ENCODE assay signal across 28 mouse cellular contexts in the genomic region with DNA sequence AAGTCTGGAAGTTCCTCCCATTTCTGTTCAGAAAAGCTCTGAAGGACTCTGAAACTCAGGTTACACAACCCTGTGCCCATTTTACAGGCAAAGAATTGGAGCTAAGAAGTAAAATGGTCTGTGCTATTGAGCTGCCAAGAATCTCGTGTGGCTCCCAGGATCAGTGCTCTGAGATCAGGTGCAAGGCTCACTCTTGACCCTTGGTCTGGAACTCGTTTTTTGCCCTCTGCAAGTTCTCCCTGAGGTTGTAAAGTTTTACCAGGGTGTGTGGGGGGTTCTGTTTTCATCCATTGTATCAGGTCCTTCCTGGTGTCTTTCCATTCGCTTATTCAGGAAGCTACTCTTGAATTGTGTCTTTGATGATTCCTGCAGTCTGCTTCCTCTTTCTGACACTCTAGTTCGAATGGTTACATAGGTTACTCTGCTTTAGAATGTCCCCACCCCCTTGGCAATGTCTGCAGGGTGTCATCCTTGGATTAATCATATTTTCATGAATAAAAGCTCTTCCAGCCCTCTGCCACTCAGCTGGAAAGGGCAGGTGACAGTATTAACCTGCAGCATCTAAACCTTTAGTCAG. TPM values are rescaled to one million over a fixed set of nuclear protein-coding genes. Genes with fewer than 3 reads are reported as not detected.
DNase-seq lines count a peak whose midpoint lies in the region; ATAC-seq and TF ChIP-seq lines count a peak whose summit lies in the region.
"Had no signal": no experiment of that assay in that cellular context is flagged by ENCODE, and none has a peak within 500 bp of the region (broad histone marks: within the 10 kb centered on the region; RNA-seq: fewer than 3 reads in every experiment).

No protein-coding gene starts in this region.

- H3K4me2 ChIP-seq in kidney, embryonic 15.5 days: no peak overlapping the region
- no peak overlapping the region for H3K4me2 ChIP-seq in intestine, postnatal 0 days (replicated peaks; ENCODE audit: low read depth)
- H3K4me2 ChIP-seq in hindbrain, embryonic 12.5 days (replicated peaks): no peak overlapping the region
- H3K4me2 ChIP-seq: embryonic facial prominence, embryonic 13.5 days; forebrain, embryonic 15.5 days; heart, embryonic 13.5 days; liver, embryonic 15.5 days; lung, embryonic 14.5 days; midbrain, embryonic 12.5 days; neural tube, embryonic 12.5 days had no signal

- intact Hi-C loops in heart, postnatal 25 days (cut with DNase I): no loop called here

- H3K27ac ChIP-seq in kidney, embryonic 15.5 days: no peak overlapping the region
- no peak overlapping the region for H3K27ac ChIP-seq in intestine, postnatal 0 days (ENCODE audit: low read depth, low read length)
- H3K27ac ChIP-seq in hindbrain, embryonic 12.5 days: no peak overlapping the region
- H3K27ac ChIP-seq: embryonic facial prominence, embryonic 13.5 days; forebrain, embryonic 10.5 days; forebrain, embryonic 15.5 days; gastrocnemius, adult 2 months; heart, embryonic 13.5 days; kidney, postnatal 0 days; liver, embryonic 15.5 days; midbrain, embryonic 12.5 days; neural tube, embryonic 12.5 days had no signal

- no peaks in the 10 kb centered on the region for H3K9me3 ChIP-seq in kidney, embryonic 15.5 days (replicated peaks)
- no peaks in the 10 kb centered on the region for H3K9me3 ChIP-seq in intestine, postnatal 0 days (ENCODE audit: control insufficient read depth)
- H3K9me3 ChIP-seq in hindbrain, embryonic 12.5 days (replicated peaks): no peaks in the 10 kb centered on the region
- H3K9me3 ChIP-seq: embryonic facial prominence, embryonic 13.5 days; forebrain, embryonic 10.5 days; forebrain, embryonic 15.5 days; heart, embryonic 13.5 days; liver, embryonic 15.5 days; midbrain, embryonic 12.5 days; neural tube, embryonic 12.5 days had no signal

- no peak for ATAC-seq in kidney, embryonic 15.5 days (replicated peaks; ENCODE audit: low FRiP score)
- peak; percentile 84 for ATAC-seq in common myeloid progenitor, adult 5-6 weeks (replicated peaks; ENCODE audit: low read depth, poor library complexity, severe bottlenecking)
- ATAC-seq in intestine, postnatal 0 days: peak; percentile 41; the same call in 1 of the 2 replicates
- no peak for ATAC-seq in hindbrain, embryonic 12.5 days (ENCODE audit: low FRiP score)
- ATAC-seq: forebrain, embryonic 15.5 days; Patski had no signal

- H3K4me1 ChIP-seq in kidney, embryonic 15.5 days: peaks cover 3% of the 10 kb centered on the region
- no peaks in the 10 kb centered on the region for H3K4me1 ChIP-seq in intestine, postnatal 0 days (replicated peaks; ENCODE audit: control insufficient read depth, insufficient read depth, low read length)
- peaks cover 2% of the 10 kb centered on the region; the same call in 1 of the 2 replicates for H3K4me1 ChIP-seq in hindbrain, embryonic 12.5 days
- H3K4me1 ChIP-seq: neural tube, embryonic 12.5 days had no signal

- no peak overlapping the region for H3K9ac ChIP-seq in kidney, embryonic 15.5 days
- no peak overlapping the region for H3K9ac ChIP-seq in intestine, postnatal 0 days (ENCODE audit: low read depth, low read length)
- H3K9ac ChIP-seq in hindbrain, embryonic 12.5 days: no peak overlapping the region
- H3K9ac ChIP-seq: embryonic facial prominence, embryonic 13.5 days; forebrain, embryonic 15.5 days; heart, embryonic 13.5 days; liver, embryonic 15.5 days; lung, embryonic 14.5 days; midbrain, embryonic 12.5 days; neural tube, embryonic 12.5 days had no signal

- WGBS in kidney, embryonic 15.5 days: 31% methylated on average over 4 of the region's 4 CpGs
- 16% methylated on average over 4 of the region's 4 CpGs for WGBS in intestine, postnatal 0 days
- WGBS in hindbrain, embryonic 12.5 days: 52% methylated on average over 4 of the region's 4 CpGs

- H3K27me3 ChIP-seq in kidney, embryonic 15.5 days: 0 out of 2 replicates have a peak, but pooled peaks cover 2% of the 10 kb centered on the region
- no peaks in the 10 kb centered on the region for H3K27me3 ChIP-seq in intestine, postnatal 0 days (replicated peaks; ENCODE audit: control insufficient read depth, insufficient read depth, low read length)
- H3K27me3 ChIP-seq in hindbrain, embryonic 12.5 days: no peaks in the 10 kb centered on the region; the same call in 1 of the 2 replicates
- H3K27me3 ChIP-seq: embryonic facial prominence, embryonic 13.5 days; forebrain, embryonic 15.5 days; neural tube, embryonic 12.5 days had no signal

- no peak for TF ChIP-seq CTCF in intestine, postnatal 0 days (IDR thresholded peaks at IDR 0.05; ENCODE audit: low read depth)

- H3K36me3 ChIP-seq in kidney, embryonic 15.5 days: no peaks in the 10 kb centered on the region
- H3K36me3 ChIP-seq in intestine, postnatal 0 days (ENCODE audit: control insufficient read depth, insufficient read depth): no peaks in the 10 kb centered on the region
- H3K36me3 ChIP-seq in hindbrain, embryonic 12.5 days: no peaks in the 10 kb centered on the region
- H3K36me3 ChIP-seq: embryonic facial prominence, embryonic 13.5 days; forebrain, embryonic 10.5 days; forebrain, embryonic 15.5 days; heart, embryonic 13.5 days; liver, embryonic 15.5 days; midbrain, embryonic 12.5 days; neural tube, embryonic 12.5 days had no signal

- DNase-seq in kidney, postnatal 36 days: peak; percentile 48 to 59
- DNase-seq in heart, postnatal 25 days (ENCODE audit: low spot score): no peak
- no peak for DNase-seq in spleen, postnatal 36 days (ENCODE audit: low spot score in 2 of 2)
- DNase-seq: adrenal gland, postnatal 10 days; cerebellum, adult 11 months; cerebellum, adult 9-10 months; gastrocnemius, adult 2 months; gastrocnemius, postnatal 36 days; heart, postnatal 10 days; liver; lung, embryonic 14.5 days; right cerebral cortex, adult 18-20 months; right cerebral cortex, postnatal 4 days had no signal

- H3K4me3 ChIP-seq in kidney, embryonic 15.5 days (replicated peaks): no peak overlapping the region
- no peak overlapping the region for H3K4me3 ChIP-seq in intestine, postnatal 0 days (ENCODE audit: low read depth, low read length)
- H3K4me3 ChIP-seq in hindbrain, embryonic 12.5 days: no peak overlapping the region
- H3K4me3 ChIP-seq: embryonic facial prominence, embryonic 13.5 days; forebrain, embryonic 10.5 days; forebrain, embryonic 15.5 days; gastrocnemius, adult 2 months; heart, embryonic 13.5 days; liver, embryonic 15.5 days; megakaryocyte, embryonic 14.5 days; midbrain, embryonic 12.5 days; myocyte; neural tube, embryonic 12.5 days had no signal

RNA-seq across cellular contexts. Expression of a gene that starts 5.4 kb away (rescaled TPM):
- 1.2 TPM in 2 replicates for polyA plus RNA-seq in kidney, embryonic 15.5 days (2015; fragmentation: Nextera tagmentation; extraction: Ambion mirVana)
- 7.0 and 11.6 TPM in 2 replicates for total RNA-seq in common myeloid progenitor, adult 5-6 weeks (2017)
- polyA plus RNA-seq in intestine, postnatal 0 days (2015; fragmentation: Nextera tagmentation; extraction: Ambion mirVana): 1.5 and 2.1 TPM in 2 replicates
- 10 to 100 TPM; 22.4 to 24.1 TPM for total RNA-seq in heart, postnatal 25 days (2021)
- 2.8 and 3.5 TPM in 2 replicates for polyA plus RNA-seq in hindbrain, embryonic 12.5 days (2016; fragmentation: Nextera tagmentation; extraction: Ambion mirVana)

Comparison
In these comparisons a context has a peak if more than half of its experiments do, and no peak if none do; other contexts are left out.
1. DNase-seq: peak in kidney, postnatal 36 days (2 of 2); none in heart, postnatal 25 days (single experiment) and spleen, postnatal 36 days (0 of 2).
2. ATAC-seq: peak in common myeloid progenitor, adult 5-6 weeks (single experiment) and intestine, postnatal 0 days (single experiment); none in kidney, embryonic 15.5 days (single experiment) and hindbrain, embryonic 12.5 days (single experiment).